Mouse (Mus musculus): ENCODE data around the gene Frmd3.

DNA sequence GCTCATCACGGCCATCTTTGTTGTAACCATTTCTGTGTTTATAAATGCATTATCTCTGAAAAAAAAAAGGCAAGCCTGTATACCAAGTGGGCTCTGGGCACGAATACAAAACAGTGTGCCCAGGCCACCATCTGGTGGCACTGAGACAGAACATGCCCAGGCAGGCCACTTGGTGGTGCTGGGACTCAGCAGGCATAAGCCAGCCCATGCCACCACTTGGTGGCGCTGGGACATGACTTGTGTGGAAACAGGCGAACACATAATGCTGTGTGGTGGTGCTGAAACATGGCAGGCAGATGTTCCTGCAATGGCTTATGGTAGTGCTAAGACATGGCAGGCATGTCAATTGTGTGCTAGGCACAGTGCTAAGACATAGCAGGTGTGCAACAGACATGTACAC, 217.8 kb downstream of the Frmd3 start:
- no peak for TF ChIP-seq CTCF (IDR thresholded peaks at IDR 0.05; ENCODE audit: insufficient read depth, low read depth, low read length)
- no peak for TF ChIP-seq POLR2A (IDR thresholded peaks at IDR 0.05; ENCODE audit: insufficient read depth, low read depth, low read length)
